Mouse (Mus musculus): ENCODE results near the gene Gtf2h1.
A peak's percentile ranks its signal among the peaks of the same experiment; 100 is the strongest.
"Not testable (repeated sequence)": the region's sequence is repeated elsewhere in the genome, so short reads cannot be mapped to it uniquely, and the experiment has no call there.

The Gtf2h1 gene

GRCm38 (mm10) chr7:46795287-46796205, at the start of gene Gtf2h1, which contains the start of gene Hps5:
Gene Gtf2h1 (plus strand): TSS chr7:46796103.
Gene Hps5 (minus strand): TSS chr7:46796064.
- DNase-seq (ENCODE audit: low spot score): peak; percentile 94

GRCm38 (mm10) chr7:46746381-46746780, 49.5 kb upstream of the Gtf2h1 start:
- no peak for DNase-seq (ENCODE audit: low spot score)

DNA sequence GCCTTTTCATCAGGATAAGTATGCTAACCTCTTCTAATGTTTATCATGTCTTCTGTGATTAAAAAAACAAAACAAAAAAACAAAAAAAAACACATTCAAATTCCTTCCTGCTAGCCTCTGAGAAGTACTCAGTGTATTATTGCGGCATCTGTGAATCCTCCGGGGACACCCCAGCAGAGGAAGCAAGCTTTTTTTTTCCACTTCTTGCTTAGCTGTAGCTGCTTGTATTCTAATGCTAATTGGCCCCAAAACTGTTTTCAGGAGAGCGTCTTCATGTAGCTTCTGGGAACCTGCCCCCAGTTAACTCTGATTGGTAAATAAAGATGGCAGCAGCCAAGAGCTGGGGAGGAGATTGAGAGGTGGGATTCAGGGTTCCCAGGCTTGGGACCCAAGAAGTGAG, 47.4 kb upstream of the Gtf2h1 start:
- no peak for DNase-seq (ENCODE audit: low spot score)

DNA sequence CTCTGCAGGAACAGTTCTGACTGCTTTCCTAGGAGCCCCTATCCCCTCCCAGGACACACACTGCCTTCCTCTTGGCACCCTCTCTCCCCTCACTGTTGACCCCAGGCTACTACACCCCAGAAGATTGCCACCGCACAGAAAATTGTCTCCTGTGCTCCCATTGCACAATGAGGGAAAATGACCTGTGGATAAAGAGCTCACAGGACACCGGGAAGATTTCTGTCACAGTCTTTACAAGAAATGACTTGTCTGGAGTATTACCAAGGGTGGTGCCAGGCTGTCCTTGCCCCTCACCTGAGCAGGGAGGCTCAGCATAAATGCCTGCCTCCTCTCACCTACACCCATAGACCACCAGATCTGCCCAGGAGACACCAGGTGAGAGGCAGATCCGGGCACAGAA, 44.4 kb upstream of the Gtf2h1 start, which contains the start of gene Saa2:
Saa2 (plus strand) TSS at position 301 of the 400 bp plus-strand sequence.
- DNase-seq (ENCODE audit: low spot score): no peak

GRCm38 (mm10) chr7:46761049-46761795, 34.7 kb upstream of the Gtf2h1 start:
- DNase-seq (ENCODE audit: low spot score): no peak

- no peak for DNase-seq (ENCODE audit: low spot score)
Observed at GRCm38 (mm10) chr7:46762601-46763000, 33.3 kb upstream of the Gtf2h1 start.

DNA sequence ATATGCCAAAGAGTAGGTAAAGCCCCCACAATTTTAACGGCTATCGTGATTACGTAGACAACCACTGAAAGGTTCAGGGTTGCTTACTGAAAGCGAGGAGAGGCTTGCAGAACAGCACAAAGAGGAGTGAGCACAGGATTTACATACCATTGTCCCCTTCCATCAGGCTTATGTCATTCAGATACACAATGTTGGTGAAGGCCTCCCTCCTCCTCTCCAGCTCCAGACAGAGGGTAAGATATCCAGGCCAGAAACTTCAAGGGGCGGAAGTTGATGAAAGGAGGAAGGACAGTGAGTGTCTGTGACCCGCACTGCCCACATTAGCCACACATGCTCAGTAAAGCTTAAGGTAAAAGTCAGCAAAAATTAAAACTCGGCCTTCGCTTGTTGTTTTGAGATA, 31.2 kb upstream of the Gtf2h1 start:
- no peak for DNase-seq (ENCODE audit: low spot score)

DNA sequence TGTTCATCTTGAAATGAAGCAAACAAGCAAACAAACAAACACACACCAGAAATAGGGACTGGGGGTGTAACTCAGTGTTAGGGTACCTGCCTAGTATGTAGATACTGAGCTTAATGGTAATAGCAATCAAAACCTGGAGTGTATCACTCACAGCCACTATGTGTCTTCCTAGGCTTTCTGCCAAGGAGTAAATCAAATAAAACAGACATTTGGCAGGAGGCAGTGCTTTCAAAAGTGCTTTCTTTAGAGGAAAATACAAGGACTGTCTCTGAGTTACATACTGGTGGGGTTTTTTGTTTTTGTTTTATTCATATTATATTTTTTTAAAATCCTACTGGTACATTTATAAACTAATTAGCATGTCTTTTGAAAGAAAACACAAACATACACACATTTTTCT, 28.5 kb upstream of the Gtf2h1 start:
- no peak for DNase-seq (ENCODE audit: low spot score)

DNA sequence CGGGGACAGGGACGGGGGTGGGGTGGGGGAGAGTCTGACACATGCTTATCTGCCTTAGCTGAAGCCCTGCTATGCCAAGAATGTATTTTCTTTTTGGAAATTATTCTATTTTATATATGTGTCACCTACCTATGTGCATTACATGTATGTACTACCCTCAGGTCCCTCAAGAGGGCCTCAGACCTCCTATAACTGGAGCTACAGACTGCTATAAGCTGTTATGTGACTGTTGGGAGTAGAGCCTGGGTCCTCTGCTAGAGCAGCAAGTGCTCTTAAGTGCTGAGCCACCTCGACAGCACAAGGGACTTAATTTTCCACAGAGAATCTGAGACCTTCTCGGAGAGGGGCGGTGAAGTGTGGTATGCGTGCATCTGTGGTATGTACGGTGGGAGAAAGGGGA, 27.5 kb upstream of the Gtf2h1 start:
- no peak for DNase-seq (ENCODE audit: low spot score)

DNA sequence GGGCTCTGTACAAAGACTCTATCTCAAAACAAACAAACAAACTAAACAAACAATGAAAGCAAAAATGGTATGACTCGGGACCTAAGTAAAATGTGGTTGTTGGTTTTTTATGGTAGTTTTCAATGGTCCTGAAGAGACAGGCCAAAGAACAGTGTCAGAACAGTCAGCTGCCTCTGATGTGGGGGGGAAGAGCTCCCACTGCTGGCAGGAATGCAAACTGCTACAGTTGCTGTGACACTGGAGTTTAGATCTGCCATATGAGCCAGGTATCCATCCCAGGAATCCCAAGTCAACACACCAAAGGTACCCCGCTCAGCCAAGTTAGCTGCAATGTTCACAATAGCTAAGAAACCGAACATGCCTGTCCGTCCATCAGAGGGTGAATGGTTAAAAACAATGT, 25.2 kb upstream of the Gtf2h1 start:
- DNase-seq (ENCODE audit: low spot score): no peak

GRCm38 (mm10) chr7:46789177-46789849, 6.6 kb upstream of the Gtf2h1 start:
- no peak for DNase-seq (ENCODE audit: low spot score)

DNA sequence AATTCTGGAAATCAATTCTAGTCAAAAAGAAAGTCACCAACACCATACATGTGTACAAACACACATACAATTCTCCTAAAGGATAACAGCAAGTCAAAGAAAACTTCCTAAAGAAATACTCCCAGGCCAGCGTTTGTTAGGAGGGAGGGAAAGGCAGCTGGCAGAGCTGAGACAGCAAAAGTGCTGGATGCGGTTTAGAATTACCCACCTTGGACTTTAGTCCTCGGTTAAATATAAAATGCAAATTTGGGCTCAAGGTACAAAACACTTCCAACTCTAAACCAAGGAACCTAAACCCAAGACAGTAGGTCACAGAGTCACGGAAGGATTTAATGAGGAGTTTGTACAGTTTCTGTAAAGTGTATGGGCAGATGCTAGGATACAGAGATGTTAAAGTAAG, 2.0 kb upstream of the Gtf2h1 start:
- no peak for DNase-seq (ENCODE audit: low spot score)

GRCm38 (mm10) chr7:46796206-46796679, 340 bp downstream of the Gtf2h1 start:
- DNase-seq (ENCODE audit: low spot score): no peak

DNA sequence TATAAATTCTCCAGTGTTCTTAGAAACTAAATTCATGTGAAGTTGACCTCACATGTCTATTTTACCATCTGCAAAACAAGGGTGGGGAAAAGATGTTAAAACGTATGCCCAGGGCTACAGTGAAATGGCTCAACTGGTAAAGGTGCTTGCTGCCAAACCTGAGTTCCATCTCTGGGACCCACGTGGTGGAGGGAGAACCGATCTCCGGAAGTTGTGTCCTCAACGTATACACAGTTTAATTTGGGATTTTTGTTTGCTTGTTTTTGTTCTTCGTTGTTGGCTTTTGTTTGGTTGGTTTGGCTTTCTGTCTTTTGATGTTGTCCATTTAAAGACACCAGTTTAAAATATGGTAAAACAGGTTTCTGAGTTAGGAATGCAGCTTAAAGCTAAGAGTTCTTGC, 876 bp downstream of the Gtf2h1 start:
- DNase-seq (ENCODE audit: low spot score): no peak

GRCm38 (mm10) chr7:46810325-46810724, 14.4 kb downstream of the Gtf2h1 start:
- DNase-seq (ENCODE audit: low spot score): no peak

DNA sequence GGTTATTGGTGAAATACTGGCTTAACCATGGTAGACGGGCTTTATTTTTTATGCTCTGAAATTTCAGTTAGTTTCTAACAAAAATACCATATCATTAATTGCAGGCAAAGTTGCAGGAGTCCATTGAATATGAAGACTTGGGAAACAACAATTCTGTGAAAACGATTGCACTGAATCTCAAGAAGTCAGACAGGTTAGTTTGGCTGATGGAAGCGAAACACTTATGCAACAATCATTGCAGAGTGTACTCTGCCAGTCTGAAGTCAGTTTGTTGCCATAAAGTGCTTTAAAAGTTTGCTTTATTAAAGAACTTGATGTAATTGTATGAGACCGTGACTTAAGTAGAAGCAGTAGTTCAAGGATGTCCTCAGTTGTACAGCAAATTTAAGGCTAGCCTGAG, 18.1 kb downstream of the Gtf2h1 start:
- no peak for DNase-seq (ENCODE audit: low spot score)

DNA sequence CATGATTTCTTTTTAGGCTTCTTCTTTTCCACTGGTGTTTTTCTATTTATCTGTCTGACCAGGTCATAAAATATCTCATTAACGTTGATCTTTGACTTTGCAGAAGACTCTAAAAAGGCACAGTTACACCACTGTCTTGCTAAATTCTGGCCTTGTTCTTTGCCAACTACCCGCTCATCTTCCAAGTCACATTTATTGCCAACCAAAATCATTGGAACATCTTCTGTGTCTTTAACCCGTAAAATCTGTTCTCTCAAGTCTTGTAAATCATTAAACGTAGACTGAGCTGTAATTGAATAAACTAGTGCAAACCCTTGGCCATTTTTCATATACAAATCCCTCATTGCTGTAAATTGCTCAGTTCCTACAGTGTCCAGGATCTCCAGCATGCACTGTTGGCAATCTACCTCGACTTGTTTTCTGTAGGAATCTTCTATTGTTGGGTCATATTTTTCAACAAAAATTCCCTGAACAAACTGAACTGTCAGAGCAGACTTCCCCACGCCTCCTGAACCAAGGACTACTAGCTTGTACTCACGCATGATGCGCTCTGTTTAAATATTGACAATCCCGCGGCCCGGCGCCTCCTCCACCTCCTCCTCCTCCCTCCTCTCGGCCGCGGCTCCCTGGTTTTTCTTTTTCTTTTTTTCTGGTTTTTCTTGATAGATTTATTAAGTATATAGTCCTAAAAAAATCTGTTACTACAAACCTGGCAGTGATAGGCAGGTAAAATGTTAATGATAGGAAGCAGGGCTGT, 25.2 kb downstream of the Gtf2h1 start:
- not testable (repeated sequence) for DNase-seq (ENCODE audit: low spot score)

DNA sequence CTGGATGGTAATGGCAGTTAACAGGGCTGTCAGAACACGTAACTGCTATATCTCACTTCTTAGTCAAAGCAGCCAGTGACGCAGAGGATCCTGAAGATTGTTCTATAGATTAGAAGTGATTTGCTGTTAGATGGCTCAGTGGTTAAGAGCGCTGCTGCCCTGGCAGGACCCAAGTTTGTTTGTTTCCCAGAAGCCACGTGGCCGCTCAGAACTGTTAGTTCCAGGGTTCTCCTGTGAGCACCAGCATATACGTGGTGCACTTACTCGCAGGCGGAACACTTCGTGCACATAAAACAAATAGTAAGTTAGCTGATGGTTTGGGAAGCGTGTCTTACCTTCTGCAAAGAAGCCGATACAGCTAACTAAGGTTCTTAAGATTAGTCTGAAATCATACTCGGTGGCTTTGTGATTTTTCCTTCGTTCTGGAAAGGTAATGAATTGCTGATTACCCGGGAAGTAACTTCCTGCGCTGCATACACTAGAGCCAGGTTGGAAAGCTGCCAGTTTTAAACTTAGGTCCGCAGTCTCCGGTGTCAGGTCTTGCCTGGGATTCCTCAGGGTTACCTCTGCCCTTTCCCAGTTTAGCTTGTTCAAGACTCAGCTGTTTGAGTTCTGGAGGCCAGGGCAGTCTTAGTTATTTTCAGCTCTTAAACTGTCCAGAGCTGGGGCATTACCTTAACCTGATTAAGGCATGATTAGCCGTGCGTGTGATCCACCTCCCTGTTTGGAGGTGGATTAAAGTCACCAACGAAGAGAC, 31.3 kb downstream of the Gtf2h1 start:
- no peak for DNase-seq (ENCODE audit: low spot score)

DNA sequence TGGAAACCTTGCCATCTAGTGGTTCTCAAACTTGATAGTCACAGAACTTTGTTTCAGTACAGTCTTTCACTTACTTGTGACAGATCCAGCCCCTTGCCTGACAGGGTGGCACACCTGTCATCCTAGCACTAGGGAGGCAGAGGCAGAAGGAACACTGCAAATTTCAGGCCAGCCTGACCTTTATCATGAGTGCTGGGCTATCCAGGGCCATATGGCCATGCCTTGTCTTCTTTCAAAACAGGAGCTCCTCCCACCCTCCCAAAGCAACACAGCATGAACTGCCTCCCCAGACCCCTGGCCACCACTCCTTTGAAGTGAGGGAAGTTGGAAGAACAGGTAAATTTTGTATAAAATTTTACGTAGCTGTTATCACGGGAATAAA, 31.9 kb downstream of the Gtf2h1 start:
- DNase-seq (ENCODE audit: low spot score): no peak

- peak; percentile 45 for DNase-seq (ENCODE audit: low spot score)
Observed at GRCm38 (mm10) chr7:46829911-46830310, 34.0 kb downstream of the Gtf2h1 start.
